Mouse (Mus musculus) limb, embryonic 15.5 days (tissue): Measurements from ENCODE around the gene Lrat. TPM values are rescaled to one million over a fixed set of nuclear protein-coding genes. Genes with fewer than 3 reads are reported as not detected.

Source experiments
- ATAC-seq: fragments of 200-750 bp; cut with Nextera tagmentation; 2 replicates; pipeline ENCODE4 v1.8.0; 2017; ENCODE audit warnings: low read depth, moderate TSS enrichment; ENCODE audit not compliant: insufficient number of reproducible peaks, low FRiP score, low TSS enrichment
- H3K27ac ChIP-seq: fragments of 300-500 bp; sonication (generic); 2 replicates; pipeline ENCODE4 v1.5.1; 2015; ENCODE audit warnings: moderate library complexity, mild to moderate bottlenecking, inconsistent platforms
- H3K27me3 ChIP-seq: fragments of 300-500 bp; sonication (generic); 2 replicates; pipeline ENCODE4 v1.6.1; 2015; ENCODE audit warnings: inconsistent platforms
- H3K36me3 ChIP-seq: fragments of 300-500 bp; sonication (generic); 2 replicates; pipeline ENCODE4 v1.6.1; 2015; ENCODE audit warnings: inconsistent platforms
- H3K4me1 ChIP-seq: fragments of 300-500 bp; sonication (generic); 2 replicates; pipeline ENCODE4 v1.6.1; 2015; ENCODE audit warnings: inconsistent platforms
- H3K4me2 ChIP-seq: fragments of 300-500 bp; sonication (generic); 2 replicates; pipeline ENCODE4 v1.6.1; 2015; ENCODE audit warnings: mild to moderate bottlenecking, inconsistent platforms
- H3K4me3 ChIP-seq: fragments of 300-500 bp; sonication (generic); 2 replicates; pipeline ENCODE4 v1.5.1; 2015; ENCODE audit warnings: mild to moderate bottlenecking, inconsistent platforms
- H3K9ac ChIP-seq: fragments of 300-500 bp; sonication (generic); 2 replicates; pipeline ENCODE4 v1.6.1; 2015; ENCODE audit warnings: inconsistent platforms
- H3K9me3 ChIP-seq: fragments of 300-500 bp; sonication (generic); 2 replicates; pipeline ENCODE4 v1.6.1; 2016; ENCODE audit warnings: inconsistent platforms
- WGBS: fragments of 180-500 bp; shearing (Covaris S2); methylation state at CpG from one replicate; pipeline ENCODE4 v1.1.7; 2015; 5-methylcytosine and 5-hydroxymethylcytosine counted together
- polyA plus RNA-seq: library from polyadenylated mRNA; unstranded; fragments of >200 nt; fragmentation: Nextera tagmentation; extraction: Ambion mirVana; gene quantifications from 2 replicates; pipeline ENCODE4 v1.2.1, GENCODE M21; 2015

The Lrat gene
- polyA plus RNA-seq, 1 experiment from 2014 or later = 0.35 TPM

- peaks cover 12% of the 10 kb centered on the region for H3K4me1 ChIP-seq
- no peaks in the 10 kb centered on the region for H3K36me3 ChIP-seq
- ATAC-seq = no peak
- H3K9ac ChIP-seq = no peak overlapping the region
- no peak overlapping the region for H3K4me2 ChIP-seq
- no peak overlapping the region for H3K4me3 ChIP-seq
- H3K27ac ChIP-seq = no peak overlapping the region
- H3K9me3 ChIP-seq = no peaks in the 10 kb centered on the region
- 4% methylated on average over 4 of the region's 4 CpGs for WGBS
- H3K27me3 ChIP-seq = peaks cover 18% of the 10 kb centered on the region
These were observed 26.5 kb downstream of the Lrat start for GRCm38 (mm10) chr3:82877258-82877657.

- Histone ChIP-seq H3K4me1 (peaks cover 12% of the 10 kb centered on the region), H3K36me3 (no peaks in the 10 kb centered on the region), H3K9me3 (no peaks in the 10 kb centered on the region), H3K9ac (no peak within 1 kb of the TSS; the same call in 1 of the 2 replicates), H3K27ac (no peak within 1 kb of the TSS), H3K4me3 (peak within 1 kb of the TSS; percentile 44), H3K27me3 (peaks cover 18% of the 10 kb centered on the region), H3K4me2 (peak within 1 kb of the TSS; percentile 80)
- WGBS = 21% methylated on average over 36 of the region's 36 CpGs
- peak; percentile 86 for ATAC-seq
These were observed 27.4 kb downstream of the Lrat start, which contains the start of gene Rbm46 for GRCm38 (mm10) chr3:82876372-82876739. Gene Rbm46 (minus strand): TSS chr3:82876483.

- Histone ChIP-seq H3K27ac (no peak overlapping the region), H3K4me2 (peak overlapping the region; percentile 80), H3K9me3 (no peaks in the 10 kb centered on the region), H3K27me3 (peaks cover 18% of the 10 kb centered on the region), H3K4me1 (peaks cover 12% of the 10 kb centered on the region), H3K9ac (no peak overlapping the region; the same call in 1 of the 2 replicates), H3K4me3 (peak overlapping the region; percentile 44), H3K36me3 (no peaks in the 10 kb centered on the region)
- ATAC-seq = no peak
- 21% methylated on average over 66 of the region's 69 CpGs for WGBS
These were observed 28.0 kb downstream of the Lrat start for GRCm38 (mm10) chr3:82875671-82876371.

- no peak overlapping the region for H3K4me2 ChIP-seq
- no peak overlapping the region for H3K27ac ChIP-seq
- H3K4me1 ChIP-seq = no peaks in the 10 kb centered on the region
- H3K36me3 ChIP-seq = no peaks in the 10 kb centered on the region
- H3K27me3 ChIP-seq = no peaks in the 10 kb centered on the region
- 12% methylated on average over 4 of the region's 4 CpGs for WGBS
- ATAC-seq = no peak
- H3K4me3 ChIP-seq = no peak overlapping the region
- H3K9me3 ChIP-seq = no peaks in the 10 kb centered on the region
- no peak overlapping the region for H3K9ac ChIP-seq
These were observed 46.2 kb downstream of the Lrat start for GRCm38 (mm10) chr3:82857414-82858077.

Other genes starting within 250 kb of the Lrat start
- gene Rbm46, start 27.5 kb downstream of the Lrat start, polyA plus RNA-seq = 3.3 and 4.6 TPM in 2 replicates
- 0.56 and 2.3 TPM in 2 replicates for gene Fgg, start 103.8 kb upstream of the Lrat start, polyA plus RNA-seq
- gene Fga, start 122.1 kb upstream of the Lrat start, polyA plus RNA-seq = 0.34 and 2.5 TPM in 2 replicates
- gene Fgb, start 145.9 kb upstream of the Lrat start, polyA plus RNA-seq = 0.27 and 1.4 TPM in 2 replicates
- 89.5 and 91.2 TPM in 2 replicates for gene Plrg1, start 151.5 kb upstream of the Lrat start, polyA plus RNA-seq
- 0.86 and 1.1 TPM in 2 replicates for gene Dchs2, start 224.0 kb upstream of the Lrat start, polyA plus RNA-seq